Mouse (Mus musculus) stomach, postnatal 0 days (tissue): Measurements from ENCODE around the gene Nek7. TPM values are rescaled to one million over a fixed set of nuclear protein-coding genes. Genes with fewer than 3 reads are reported as not detected.

Source experiments
- ATAC-seq: fragments of 200-750 bp; cut with Nextera tagmentation; 2 replicates; pipeline ENCODE4 v1.8.0; 2017; ENCODE audit not compliant: low FRiP score, low TSS enrichment
- DNase-seq: peaks from one replicate; pipeline ENCODE4 v3.0.0-alpha.2; 2016; ENCODE audit warnings: low spot score
- H3K27ac ChIP-seq: fragments of 300-500 bp; sonication (generic); replicated peaks from 2 replicates; pipeline ENCODE4 v1.5.1; 2014; ENCODE audit warnings: mild to moderate bottlenecking, control low read depth
- H3K27me3 ChIP-seq: fragments of 300-500 bp; sonication (generic); 2 replicates; pipeline ENCODE4 v1.6.1; 2014; ENCODE audit warnings: low read length; ENCODE audit not compliant: control insufficient read depth, insufficient read depth
- H3K36me3 ChIP-seq: fragments of 300-500 bp; sonication (generic); 2 replicates; pipeline ENCODE4 v1.6.1; 2014; ENCODE audit warnings: low read length, mixed read lengths; ENCODE audit not compliant: control insufficient read depth, insufficient read depth
- H3K4me1 ChIP-seq: fragments of 300-500 bp; sonication (generic); replicated peaks from 2 replicates; pipeline ENCODE4 v1.6.1; 2014; ENCODE audit warnings: antibody characterized with exemption; ENCODE audit not compliant: control insufficient read depth, insufficient read depth
- H3K4me2 ChIP-seq: fragments of 300-500 bp; sonication (generic); replicated peaks from 2 replicates; pipeline ENCODE4 v1.6.1; 2014; ENCODE audit warnings: low read depth, mild to moderate bottlenecking, control low read depth, moderate library complexity
- H3K4me3 ChIP-seq: fragments of 300-500 bp; sonication (generic); 2 replicates; pipeline ENCODE4 v1.5.1; 2014; ENCODE audit warnings: low read depth, low read length, control low read depth
- H3K9ac ChIP-seq: fragments of 300-500 bp; sonication (generic); 2 replicates; pipeline ENCODE4 v1.6.1; 2014; ENCODE audit warnings: mild to moderate bottlenecking, low read length, control low read depth, mixed read lengths
- H3K9me3 ChIP-seq: fragments of 300-500 bp; sonication (generic); 2 replicates; pipeline ENCODE4 v1.6.1; 2016; ENCODE audit warnings: low read length; ENCODE audit not compliant: control insufficient read depth
- CTCF ChIP-seq: IDR thresholded peaks from 2 replicates; pipeline ENCODE4 v1.5.1; 2016; ENCODE audit warnings: antibody characterized with exemption, low read depth, mild to moderate bottlenecking, moderate library complexity
- EP300 ChIP-seq: optimal IDR thresholded peaks from 2 replicates; pipeline ENCODE3; 2016; ENCODE audit warnings: antibody characterized with exemption
- WGBS: fragments of 180-500 bp; shearing (Covaris S2); extraction: QIAGEN DNeasy Blood & Tissue Kit; methylation state at CpG from one replicate; pipeline ENCODE4 v1.1.7; 2014; 5-methylcytosine and 5-hydroxymethylcytosine counted together
- polyA plus RNA-seq: library from polyadenylated mRNA; unstranded; fragments of >200 nt; fragmentation: Nextera tagmentation; extraction: Ambion mirVana; gene quantifications from 2 replicates; pipeline ENCODE4 v1.2.1, GENCODE M21; 2015

Nek7 gene
- polyA plus RNA-seq, 1 experiment from 2014 or later: 40.0 TPM

DNA sequence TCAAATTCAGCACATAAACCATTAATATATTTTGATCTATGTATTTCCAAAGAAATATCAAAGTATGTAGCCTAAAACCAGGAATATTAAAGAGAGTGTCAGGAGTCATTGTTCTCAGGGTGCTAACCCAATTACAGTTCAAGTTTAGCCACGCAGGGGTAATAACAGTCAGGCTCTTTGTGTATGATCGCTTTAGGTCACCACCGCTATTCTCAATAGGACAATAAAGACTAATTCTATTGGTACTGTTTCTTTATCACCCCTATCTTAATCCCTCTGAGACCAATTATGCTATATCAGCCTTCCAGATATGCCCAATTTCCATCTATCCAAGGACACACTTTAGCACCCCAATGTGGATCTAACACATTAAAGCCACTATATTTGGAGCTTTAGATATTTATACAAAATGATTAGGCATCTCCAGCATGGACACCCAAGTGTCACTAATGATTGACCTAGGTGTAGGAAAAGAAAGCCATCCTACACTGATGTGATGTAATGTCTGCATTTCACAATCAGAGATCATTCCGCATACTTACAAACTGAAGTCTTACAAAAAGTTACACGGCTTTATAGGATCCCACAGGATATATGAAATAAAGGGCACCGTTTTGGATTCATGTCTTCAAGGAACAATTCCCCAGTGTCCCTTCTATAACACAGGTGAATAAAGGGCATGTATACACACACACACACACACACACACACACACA, 128.4 kb downstream of the Nek7 start:
- DNase-seq: no peak
- WGBS: 82% methylated on average over 6 of the region's 6 CpGs
- no peaks in the 10 kb centered on the region for H3K27me3 ChIP-seq

GRCm38 (mm10) chr1:138487569-138487968, 132.4 kb downstream of the Nek7 start:
- H3K27ac ChIP-seq: no peak overlapping the region
- 70% methylated on average over 5 of the region's 5 CpGs for WGBS

More for the DNA sequence above, 128.4 kb downstream of the Nek7 start:
- Histone ChIP-seq H3K9me3 (no peaks in the 10 kb centered on the region), H3K27ac (no peak overlapping the region), H3K4me2 (no peak overlapping the region), H3K4me3 (no peak overlapping the region), H3K36me3 (0 out of 2 replicates have a peak, but pooled peaks cover 2% of the 10 kb centered on the region), H3K4me1 (no peaks in the 10 kb centered on the region), H3K9ac (no peak overlapping the region)
- no peak for ATAC-seq
- TF ChIP-seq CTCF (no peak), EP300 (no peak)

DNA sequence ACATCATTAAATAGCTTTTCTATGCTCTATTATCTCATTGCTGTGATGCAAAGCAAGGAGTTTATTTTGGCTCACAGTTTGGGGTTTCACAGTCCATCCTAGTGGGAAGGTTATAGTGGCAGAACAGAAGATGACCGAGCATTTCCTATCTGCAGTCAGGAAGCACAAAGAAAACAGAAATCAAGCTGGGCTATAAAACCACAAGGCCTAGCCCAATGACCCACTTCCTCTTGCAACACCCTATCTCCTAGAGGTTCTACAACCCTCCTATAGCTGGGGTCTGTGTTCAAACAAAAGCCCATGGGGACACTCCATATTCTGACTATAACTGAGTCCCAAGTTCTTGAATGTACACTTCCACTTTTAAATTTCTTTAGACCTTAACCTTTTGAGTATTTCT, 139.2 kb downstream of the Nek7 start:
- H3K4me3 ChIP-seq: no peak overlapping the region
- DNase-seq: no peak
- 0 out of 2 replicates have a peak, but pooled peaks cover 5% of the 10 kb centered on the region for H3K9me3 ChIP-seq
- TF ChIP-seq CTCF (no peak), EP300 (no peak)
- H3K36me3 ChIP-seq: 0 out of 2 replicates have a peak, but pooled peaks cover 4% of the 10 kb centered on the region
- WGBS: 89% methylated on average over 1 of the region's 1 CpGs
- H3K4me2 ChIP-seq: no peak overlapping the region
- no peak overlapping the region for H3K27ac ChIP-seq
- no peak overlapping the region for H3K9ac ChIP-seq
- no peak for ATAC-seq
- no peaks in the 10 kb centered on the region for H3K27me3 ChIP-seq
- no peaks in the 10 kb centered on the region for H3K4me1 ChIP-seq

More at GRCm38 (mm10) chr1:138487569-138487968, 132.4 kb downstream of the Nek7 start:
- Histone ChIP-seq H3K9me3 (no peaks in the 10 kb centered on the region), H3K4me1 (no peaks in the 10 kb centered on the region), H3K9ac (no peak overlapping the region), H3K4me2 (no peak overlapping the region), H3K4me3 (no peak overlapping the region), H3K27me3 (no peaks in the 10 kb centered on the region), H3K36me3 (0 out of 2 replicates have a peak, but pooled peaks cover 4% of the 10 kb centered on the region)
- ATAC-seq (peak; percentile 71; the same call in 1 of the 2 replicates), DNase-seq (peak; percentile 38)
- TF ChIP-seq CTCF (peak; percentile 68), EP300 (no peak)

DNA sequence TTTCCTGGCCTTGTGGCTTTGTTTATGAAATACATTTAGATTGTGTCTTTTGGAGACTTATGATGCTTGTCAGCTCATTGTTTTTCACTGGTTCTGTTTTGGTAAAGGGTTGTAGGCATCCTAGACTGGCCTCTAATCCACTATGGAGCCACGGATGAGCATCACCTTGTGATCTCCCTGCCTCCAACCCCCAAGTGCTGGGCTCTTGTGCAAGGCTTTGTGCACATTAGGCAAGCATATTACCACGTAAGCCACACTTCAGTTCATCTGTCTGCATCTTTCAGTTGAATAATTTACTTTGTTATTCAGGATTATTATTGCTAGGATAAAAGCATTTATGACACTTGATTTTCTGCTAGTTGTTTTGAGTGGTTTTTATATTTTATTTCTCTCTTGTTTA, 154.6 kb downstream of the Nek7 start:
- TF ChIP-seq CTCF (no peak), EP300 (no peak)
- Histone ChIP-seq H3K27me3 (no peaks in the 10 kb centered on the region), H3K36me3 (no peaks in the 10 kb centered on the region), H3K4me2 (no peak overlapping the region), H3K9ac (no peak overlapping the region), H3K4me1 (no peaks in the 10 kb centered on the region), H3K4me3 (no peak overlapping the region), H3K9me3 (no peaks in the 10 kb centered on the region), H3K27ac (no peak overlapping the region)
- 77% methylated on average over 2 of the region's 2 CpGs for WGBS
- no peak for DNase-seq
- ATAC-seq: no peak

GRCm38 (mm10) chr1:138461425-138461824, 158.5 kb downstream of the Nek7 start:
- no peak overlapping the region for H3K27ac ChIP-seq
- WGBS: 72% methylated on average over 3 of the region's 3 CpGs
- H3K36me3 ChIP-seq: no peaks in the 10 kb centered on the region
- no peak for TF ChIP-seq CTCF
- TF ChIP-seq EP300: no peak
- H3K9ac ChIP-seq: no peak overlapping the region
- ATAC-seq (no peak), DNase-seq (no peak)
- H3K4me2 ChIP-seq: no peak overlapping the region
- H3K4me3 ChIP-seq: no peak overlapping the region
- no peaks in the 10 kb centered on the region for H3K27me3 ChIP-seq
- no peaks in the 10 kb centered on the region for H3K4me1 ChIP-seq
- H3K9me3 ChIP-seq: no peaks in the 10 kb centered on the region

- ATAC-seq: no peak
- WGBS: 60% methylated on average over 2 of the region's 2 CpGs
- H3K9me3 ChIP-seq: no peaks in the 10 kb centered on the region
- TF ChIP-seq CTCF (no peak), EP300 (no peak)
- no peak for DNase-seq
- H3K27me3 ChIP-seq: no peaks in the 10 kb centered on the region
- H3K4me1 ChIP-seq: no peaks in the 10 kb centered on the region
- no peak overlapping the region for H3K27ac ChIP-seq
- H3K4me3 ChIP-seq: no peak overlapping the region
- H3K9ac ChIP-seq: no peak overlapping the region
- no peaks in the 10 kb centered on the region for H3K36me3 ChIP-seq
- no peak overlapping the region for H3K4me2 ChIP-seq
Measured at GRCm38 (mm10) chr1:138449476-138449851, 170.5 kb downstream of the Nek7 start.
